ENCODE assay signal across 8 mouse cellular contexts in genomic region chr2:32150924-32151659, GRCm38 (mm10). TPM values are rescaled to one million over a fixed set of nuclear protein-coding genes. Genes with fewer than 3 reads are reported as not detected.
A peak's percentile ranks its signal among the peaks of the same experiment; 100 is the strongest.
DNase-seq lines count a peak whose midpoint lies in the region; ATAC-seq and TF ChIP-seq lines count a peak whose summit lies in the region.

Gene Prrc2b (plus strand): TSS chr2:32151082.

- ATAC-seq in cerebellum, adult (ENCODE audit: insufficient number of reproducible peaks, low FRiP score, low TSS enrichment) = 0 out of 2 replicates have a peak, but pooled peaks have one; percentile 23
- peak; percentile 80 for ATAC-seq in forebrain, postnatal 0 days
- ATAC-seq in hindbrain, embryonic 14.5 days (ENCODE audit: low FRiP score) = peak; percentile 66

- peaks cover 27% of the 10 kb centered on the region for H3K4me1 ChIP-seq in forebrain, postnatal 0 days (ENCODE audit: insufficient read depth)
- peaks cover 45% of the 10 kb centered on the region for H3K4me1 ChIP-seq in hindbrain, embryonic 14.5 days (replicated peaks; ENCODE audit: control insufficient read depth, insufficient read depth, low read length)
- H3K4me1 ChIP-seq in spleen, adult 2 months (ENCODE audit: control insufficient read depth, insufficient read depth, insufficient read length) = peaks cover 33% of the 10 kb centered on the region; the same call in 1 of the 2 replicates

- DNase-seq in cerebellum, adult 9-11 months = no peak
- peak; percentile 72 for DNase-seq in cerebellum, adult 11-12 months
- DNase-seq in forebrain, postnatal 0 days = peak; percentile 85
- peak; percentile 71 for DNase-seq in hindbrain, embryonic 14.5 days (ENCODE audit: low spot score)
- DNase-seq in left cerebral cortex, postnatal 4 days = peak; percentile 73
- peak; percentile 70 for DNase-seq in mesoderm, embryonic 11.5 days (ENCODE audit: low read depth, low spot score)
- DNase-seq in spleen, adult 2 months (ENCODE audit: low read depth in 1 of 2, low spot score in 2 of 2) = peak in 1 of 2 experiments; percentile 67

- H3K27me3 ChIP-seq in forebrain, postnatal 0 days (ENCODE audit: insufficient read depth, low read length) = no peaks in the 10 kb centered on the region
- H3K27me3 ChIP-seq in hindbrain, embryonic 14.5 days (ENCODE audit: control insufficient read depth, insufficient read depth, low read length) = no peaks in the 10 kb centered on the region
- H3K27me3 ChIP-seq in spleen, adult 2 months (ENCODE audit: control insufficient read depth, insufficient read depth, low read length) = no peaks in the 10 kb centered on the region

- peak within 1 kb of the TSS; percentile 93 for H3K4me3 ChIP-seq in forebrain, postnatal 0 days (ENCODE audit: low read depth, low read length)
- H3K4me3 ChIP-seq in hindbrain, embryonic 14.5 days (replicated peaks; ENCODE audit: low read length) = peak within 1 kb of the TSS; percentile 88
- peak within 1 kb of the TSS; percentile 96 for H3K4me3 ChIP-seq in spleen, adult 2 months (ENCODE audit: extremely low read depth, insufficient read depth, insufficient read length)

- peak within 1 kb of the TSS; percentile 100 for H3K27ac ChIP-seq in forebrain, postnatal 0 days (ENCODE audit: low read depth, low read length)
- H3K27ac ChIP-seq in hindbrain, embryonic 14.5 days = peak within 1 kb of the TSS; percentile 99
- H3K27ac ChIP-seq in spleen, adult 2 months (ENCODE audit: insufficient read depth, low read length) = peak within 1 kb of the TSS; percentile 99

- peak within 1 kb of the TSS; percentile 99 for H3K9ac ChIP-seq in forebrain, postnatal 0 days
- peak within 1 kb of the TSS; percentile 99 for H3K9ac ChIP-seq in hindbrain, embryonic 14.5 days

- no peaks in the 10 kb centered on the region for H3K36me3 ChIP-seq in forebrain, postnatal 0 days (ENCODE audit: insufficient read depth)
- no peaks in the 10 kb centered on the region for H3K36me3 ChIP-seq in hindbrain, embryonic 14.5 days (replicated peaks; ENCODE audit: control insufficient read depth, insufficient read depth)
- no peaks in the 10 kb centered on the region for H3K36me3 ChIP-seq in spleen, adult 2 months (ENCODE audit: control insufficient read depth, insufficient read depth, low read length)

- TF ChIP-seq POLR2A in spleen, adult 2 months (IDR thresholded peaks at IDR 0.05; ENCODE audit: low read depth, low read length) = peak; percentile 16; the same call in 1 of the 2 replicates

- under 1% methylated on average over 74 of the region's 117 CpGs for WGBS in forebrain, postnatal 0 days
- under 1% methylated on average over 59 of the region's 117 CpGs for WGBS in hindbrain, embryonic 14.5 days
- WGBS in spleen, adult 2 months = 2% methylated on average over 83 of the region's 117 CpGs

- intact Hi-C loops in left cerebral cortex, postnatal 4 days (cut with DNase I) = loop anchor here (10.0 kb wide), 1 partner anchor 54 kb away; no protein-coding TSS in a partner anchor

- H3K4me2 ChIP-seq in forebrain, postnatal 0 days (ENCODE audit: low read depth) = peak within 1 kb of the TSS; percentile 62
- peak within 1 kb of the TSS; percentile 99 for H3K4me2 ChIP-seq in hindbrain, embryonic 14.5 days (replicated peaks)

- H3K9me3 ChIP-seq in forebrain, postnatal 0 days (ENCODE audit: low read length) = no peaks in the 10 kb centered on the region
- no peaks in the 10 kb centered on the region for H3K9me3 ChIP-seq in hindbrain, embryonic 14.5 days (ENCODE audit: control insufficient read depth, low read length)

- TF ChIP-seq CTCF in forebrain, postnatal 0 days (IDR thresholded peaks at IDR 0.05; ENCODE audit: low read depth) = peak; percentile 36; the same call in 1 of the 2 replicates
- TF ChIP-seq CTCF in spleen, adult 2 months (IDR thresholded peaks at IDR 0.05; ENCODE audit: extremely low read depth, insufficient read depth, insufficient read length, insufficient replicate concordance) = 0 out of 2 replicates have a peak, but pooled peaks have one; percentile 4

RNA-seq across cellular contexts. Expression of gene Prrc2b, which starts in this region (rescaled TPM):
- 92.1 and 131 TPM in 2 replicates for total RNA-seq in forebrain, postnatal 0 days (2014; rRNA removed)
- 40.7 and 60.4 TPM in 2 replicates for polyA plus RNA-seq in forebrain, postnatal 0 days (2015; fragmentation: Nextera tagmentation; extraction: Ambion mirVana)
- 105 and 119 TPM in 2 replicates for polyA plus RNA-seq in hindbrain, embryonic 14.5 days (2014; fragmentation: Nextera tagmentation; extraction: Ambion mirVana)
- total RNA-seq in left cerebral cortex, postnatal 4 days (2021) = 100 to 1,000 TPM; 327 to 335 TPM
- 35.1 and 46.5 TPM in 2 replicates for polyA plus RNA-seq in spleen, adult 2 months (2012; rRNA removed)

Comparison
In these comparisons a context has a peak if more than half of its experiments do, and no peak if none do; other contexts are left out.
1. ATAC-seq: peak in every context shown above with its lines; median percentile 80 in forebrain, postnatal 0 days; 66 in hindbrain, embryonic 14.5 days; 23 in cerebellum, adult.